Mouse (Mus musculus) lung, embryonic 14.5 days (tissue): ENCODE measurements around the gene Drd3. TPM values are rescaled to one million over a fixed set of nuclear protein-coding genes. Genes with fewer than 3 reads are reported as not detected.

Experiments used
- ATAC-seq: fragments of 200-750 bp; cut with Nextera tagmentation; 2 replicates; pipeline ENCODE4 v1.8.0; 2017; ENCODE audit warnings: mild to moderate bottlenecking, moderate TSS enrichment, moderate library complexity; ENCODE audit not compliant: insufficient read depth
- DNase-seq: peaks from one replicate; pipeline ENCODE4 v3.0.0-alpha.2; 2015
- H3K27ac ChIP-seq: fragments of 300-500 bp; sonication (generic); 2 replicates; pipeline ENCODE4 v1.5.1; 2014; ENCODE audit warnings: low read depth, mild to moderate bottlenecking, moderate library complexity
- H3K27me3 ChIP-seq: fragments of 300-500 bp; sonication (generic); 2 replicates; pipeline ENCODE4 v1.6.1; 2014; ENCODE audit warnings: low read length, control low read depth; ENCODE audit not compliant: insufficient read depth
- H3K36me3 ChIP-seq: fragments of 300-500 bp; sonication (generic); 2 replicates; pipeline ENCODE4 v1.6.1; 2014; ENCODE audit warnings: control low read depth; ENCODE audit not compliant: insufficient read depth
- H3K4me1 ChIP-seq: fragments of 300-500 bp; sonication (generic); 2 replicates; pipeline ENCODE4 v1.6.1; 2014; ENCODE audit warnings: antibody characterized with exemption, control low read depth; ENCODE audit not compliant: insufficient read depth
- H3K4me2 ChIP-seq: fragments of 300-500 bp; sonication (generic); 2 replicates; pipeline ENCODE4 v1.6.1; 2014; ENCODE audit warnings: mild to moderate bottlenecking
- H3K4me3 ChIP-seq: fragments of 300-500 bp; sonication (generic); 2 replicates; pipeline ENCODE4 v1.5.1; 2014; ENCODE audit warnings: low read depth, low read length
- H3K9ac ChIP-seq: fragments of 300-500 bp; sonication (generic); 2 replicates; pipeline ENCODE4 v1.6.1; 2014
- H3K9me3 ChIP-seq: fragments of 300-500 bp; sonication (generic); 2 replicates; pipeline ENCODE4 v1.6.1; 2016; ENCODE audit warnings: low read depth, low read length, control low read depth
- CTCF ChIP-seq: IDR thresholded peaks from 2 replicates; pipeline ENCODE4 v1.5.1; 2016; ENCODE audit warnings: antibody characterized with exemption, low read depth
- WGBS: fragments of 180-500 bp; shearing (Covaris S2); extraction: QIAGEN DNeasy Blood & Tissue Kit; methylation state at CpG from one replicate; pipeline ENCODE4 v1.1.7; 2014; 5-methylcytosine and 5-hydroxymethylcytosine counted together
- polyA plus RNA-seq: library from polyadenylated mRNA; unstranded; fragments of >200 nt; fragmentation: Nextera tagmentation; extraction: Ambion mirVana; gene quantifications from 2 replicates; pipeline ENCODE4 v1.2.1, GENCODE M21; 2014

Drd3 gene
- polyA plus RNA-seq, 1 experiment from 2014 or later: not detected

DNA sequence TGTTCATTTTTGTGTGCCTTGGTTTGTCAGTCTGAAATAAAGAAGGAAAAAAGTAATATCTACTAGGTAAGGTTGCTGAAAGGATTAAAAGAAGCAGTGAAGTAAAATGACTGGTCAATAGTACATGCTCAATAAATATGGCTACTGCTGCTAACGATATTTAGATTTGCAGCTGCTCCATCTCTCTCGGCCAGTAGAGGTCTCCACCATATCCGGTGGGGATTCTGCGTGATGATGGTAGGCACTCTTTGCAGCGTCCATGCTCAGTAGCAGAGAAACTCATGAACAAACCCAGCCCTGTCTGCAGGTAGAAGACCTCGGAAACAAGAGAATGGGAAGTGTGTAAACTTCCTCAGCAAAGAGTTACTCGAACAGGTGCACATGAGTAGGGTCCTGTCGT is 926 bp upstream of the Drd3 start:
- H3K27ac ChIP-seq: no peak overlapping the region
- DNase-seq (no peak), ATAC-seq (no peak)
- no peak overlapping the region for H3K4me3 ChIP-seq
- no peaks in the 10 kb centered on the region for H3K9me3 ChIP-seq
- 80% methylated on average over 8 of the region's 8 CpGs for WGBS
- H3K27me3 ChIP-seq: no peaks in the 10 kb centered on the region
- 0 out of 2 replicates have a peak, but pooled peaks have one; percentile 6 for TF ChIP-seq CTCF
- no peak overlapping the region for H3K9ac ChIP-seq
- H3K4me2 ChIP-seq: no peak overlapping the region
- no peaks in the 10 kb centered on the region for H3K4me1 ChIP-seq
- H3K36me3 ChIP-seq: no peaks in the 10 kb centered on the region

GRCm38 (mm10) chr16:43772358-43772757 is 18.5 kb downstream of the Drd3 start:
- no peak overlapping the region for H3K9ac ChIP-seq
- no peaks in the 10 kb centered on the region for H3K9me3 ChIP-seq
- no peak overlapping the region for H3K4me2 ChIP-seq
- 31% methylated on average over 3 of the region's 3 CpGs for WGBS
- no peaks in the 10 kb centered on the region for H3K36me3 ChIP-seq
- no peaks in the 10 kb centered on the region for H3K27me3 ChIP-seq
- peak; percentile 100 for ATAC-seq
- TF ChIP-seq CTCF: no peak
- H3K4me1 ChIP-seq: no peaks in the 10 kb centered on the region
- peak; percentile 90 for DNase-seq
- H3K4me3 ChIP-seq: no peak overlapping the region
- no peak overlapping the region; the same call in 1 of the 2 replicates for H3K27ac ChIP-seq

GRCm38 (mm10) chr16:43772766-43773165 is 18.9 kb downstream of the Drd3 start:
- TF ChIP-seq CTCF: no peak
- Histone ChIP-seq H3K4me3 (no peak overlapping the region), H3K4me2 (no peak overlapping the region), H3K27me3 (no peaks in the 10 kb centered on the region), H3K4me1 (no peaks in the 10 kb centered on the region), H3K9me3 (no peaks in the 10 kb centered on the region), H3K27ac (no peak overlapping the region), H3K36me3 (no peaks in the 10 kb centered on the region), H3K9ac (no peak overlapping the region)
- ATAC-seq: no peak
- 85% methylated on average over 1 of the region's 1 CpGs for WGBS
- no peak for DNase-seq

DNA sequence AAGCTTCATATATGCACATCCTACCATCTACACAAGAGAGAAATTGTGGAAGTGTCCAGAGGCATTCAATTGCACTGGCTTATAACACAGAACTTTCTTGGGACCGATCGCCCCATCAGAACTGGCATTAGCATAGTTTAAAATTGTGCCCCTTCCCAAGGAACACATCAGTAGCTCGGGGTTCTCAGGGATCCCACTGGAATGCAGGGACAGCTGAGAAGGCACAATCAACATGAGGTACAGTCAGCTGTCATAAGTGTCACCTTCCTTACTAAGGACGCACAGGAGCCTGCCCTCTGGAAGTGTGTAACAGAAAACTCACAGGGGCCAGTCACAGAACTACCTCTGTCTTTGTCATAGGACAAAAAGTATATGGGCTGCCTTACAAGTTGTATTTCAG is 19.7 kb downstream of the Drd3 start:
- H3K4me3 ChIP-seq: no peak overlapping the region
- TF ChIP-seq CTCF: no peak
- no peaks in the 10 kb centered on the region for H3K27me3 ChIP-seq
- ATAC-seq (no peak), DNase-seq (no peak)
- H3K36me3 ChIP-seq: no peaks in the 10 kb centered on the region
- H3K4me2 ChIP-seq: no peak overlapping the region
- WGBS: 87% methylated on average over 4 of the region's 4 CpGs
- no peak overlapping the region for H3K9ac ChIP-seq
- no peaks in the 10 kb centered on the region for H3K4me1 ChIP-seq
- no peaks in the 10 kb centered on the region for H3K9me3 ChIP-seq
- no peak overlapping the region for H3K27ac ChIP-seq

DNA sequence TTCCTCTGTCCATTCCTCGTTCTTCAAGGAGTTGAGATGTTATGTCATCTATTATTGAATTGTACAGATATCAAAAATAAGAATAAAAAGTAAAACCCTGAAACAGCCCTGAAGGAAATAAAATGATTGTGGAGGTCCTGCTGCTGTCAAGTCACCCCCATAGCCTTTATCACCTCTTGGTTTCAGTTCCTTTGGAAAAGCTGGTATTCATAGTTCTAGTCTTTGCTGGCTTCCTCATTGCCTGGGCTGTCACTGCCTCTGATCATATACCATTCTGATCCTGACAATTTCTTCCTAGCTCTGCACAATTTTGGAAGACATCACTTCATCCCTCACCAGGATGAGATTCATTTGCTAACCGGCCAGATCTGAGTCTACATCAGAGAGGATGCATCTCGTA is 23.1 kb downstream of the Drd3 start:
- ATAC-seq (no peak), DNase-seq (no peak)

DNA sequence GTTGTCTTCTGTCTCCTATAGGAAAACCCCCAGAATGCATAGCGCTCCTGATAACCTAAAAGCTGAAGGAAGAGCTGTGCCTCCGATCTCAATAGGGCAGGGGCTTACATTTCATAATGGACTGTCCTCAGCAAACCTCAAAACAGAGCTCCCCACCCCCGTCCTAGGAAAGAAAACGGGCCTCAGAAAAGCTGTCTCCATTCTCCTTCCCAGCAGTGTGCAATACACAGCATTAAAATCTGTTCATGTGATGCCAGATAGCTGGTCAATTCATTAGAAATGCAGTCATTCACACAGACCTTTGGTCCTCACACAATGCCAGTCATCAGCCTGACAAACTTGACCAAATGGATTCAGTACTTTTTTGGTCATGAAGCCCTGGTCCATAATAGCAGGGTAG is 45.7 kb downstream of the Drd3 start:
- H3K9ac ChIP-seq: no peak overlapping the region
- H3K4me1 ChIP-seq: no peaks in the 10 kb centered on the region
- no peak overlapping the region for H3K27ac ChIP-seq
- H3K36me3 ChIP-seq: no peaks in the 10 kb centered on the region
- no peaks in the 10 kb centered on the region for H3K27me3 ChIP-seq
- no peak overlapping the region for H3K4me3 ChIP-seq
- 59% methylated on average over 4 of the region's 4 CpGs for WGBS
- TF ChIP-seq CTCF: no peak
- no peaks in the 10 kb centered on the region for H3K9me3 ChIP-seq
- ATAC-seq (no peak), DNase-seq (no peak)
- no peak overlapping the region for H3K4me2 ChIP-seq

More for the DNA sequence above, 23.1 kb downstream of the Drd3 start:
- Histone ChIP-seq H3K9ac (no peak overlapping the region), H3K36me3 (no peaks in the 10 kb centered on the region), H3K9me3 (no peaks in the 10 kb centered on the region), H3K27me3 (no peaks in the 10 kb centered on the region), H3K27ac (no peak overlapping the region), H3K4me2 (no peak overlapping the region), H3K4me1 (no peaks in the 10 kb centered on the region), H3K4me3 (no peak overlapping the region)
- TF ChIP-seq CTCF: no peak
- 73% methylated on average over 3 of the region's 3 CpGs for WGBS

DNA sequence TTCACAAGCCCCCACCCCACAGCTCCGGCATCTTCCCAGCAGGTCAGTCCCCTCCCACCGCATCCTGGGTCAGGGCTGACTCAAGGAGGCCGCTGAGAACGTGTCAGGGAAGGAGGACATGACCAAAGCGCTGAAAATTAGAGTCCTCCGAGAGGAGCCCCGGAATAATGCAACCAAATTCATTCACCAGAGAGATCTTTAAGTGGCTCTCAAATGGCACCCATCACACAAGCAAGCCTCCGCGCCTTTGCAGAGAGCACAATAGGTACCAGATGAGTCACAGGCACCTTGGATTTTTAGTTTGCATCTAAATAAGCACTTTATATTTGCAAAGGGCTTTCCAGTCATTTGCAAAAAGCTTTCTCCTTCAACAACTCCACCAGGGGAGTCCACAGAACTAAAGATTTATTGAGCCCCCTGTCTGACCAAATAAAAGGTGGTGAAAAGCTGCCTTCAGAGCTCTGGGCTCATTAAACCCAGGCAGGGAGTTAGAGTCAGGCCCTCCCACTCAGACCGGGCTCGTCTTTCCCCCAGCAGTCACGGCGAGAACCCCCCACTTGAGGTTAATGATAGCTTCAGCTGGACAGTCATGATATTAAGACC is 46.4 kb downstream of the Drd3 start:
- no peak overlapping the region for H3K4me2 ChIP-seq
- WGBS: 30% methylated on average over 13 of the region's 13 CpGs
- no peak for ATAC-seq
- H3K27me3 ChIP-seq: no peaks in the 10 kb centered on the region
- no peaks in the 10 kb centered on the region for H3K4me1 ChIP-seq
- no peak overlapping the region for H3K4me3 ChIP-seq
- no peak for TF ChIP-seq CTCF
- H3K27ac ChIP-seq: no peak overlapping the region
- H3K9me3 ChIP-seq: no peaks in the 10 kb centered on the region
- no peak for DNase-seq
- H3K9ac ChIP-seq: no peak overlapping the region
- H3K36me3 ChIP-seq: no peaks in the 10 kb centered on the region
